ENCODE assay signal across 11 mouse cellular contexts in genomic region chr13:41847516-41848126, GRCm38 (mm10). TPM values are rescaled to one million over a fixed set of nuclear protein-coding genes. Genes with fewer than 3 reads are reported as not detected.
DNase-seq lines count a peak whose midpoint lies in the region.
"Had no signal": no experiment of that assay in that cellular context is flagged by ENCODE, and none has a peak within 500 bp of the region (broad histone marks: within the 10 kb centered on the region; RNA-seq: fewer than 3 reads in every experiment).

Gene Adtrp, minus strand, starts transcription at chr13:41847684.

- intact Hi-C loops in gastrocnemius, postnatal 36 days (cut with DNase I): no loop called here

- WGBS in large intestine, adult 2 months: 57% methylated on average over 11 of the region's 11 CpGs

- DNase-seq in gastrocnemius, postnatal 10 days: peak; percentile 11
- no peak for DNase-seq in gastrocnemius, postnatal 36 days
- peak; percentile 19 for DNase-seq in ovary, postnatal 36 days (ENCODE audit: low spot score)
- DNase-seq in ovary, postnatal 14 days (ENCODE audit: low spot score): no peak
- no peak for DNase-seq in large intestine, adult 2 months (ENCODE audit: low read depth, low spot score)
- no peak for DNase-seq in layer of hippocampus, postnatal 14 days (ENCODE audit: low spot score in 2 of 2)
- no peak for DNase-seq in Muller cell, postnatal 12 days (ENCODE audit: inconsistent ontology term)
- DNase-seq in cerebellum, adult 18-20 months: no peak

RNA-seq across cellular contexts. Expression of gene Adtrp, which starts in this region (rescaled TPM):
- total RNA-seq in gastrocnemius, postnatal 10 days (2021): not detected
- under 1 TPM in 1 of 2 experiments, not detected in 1; 0.15 TPM for total RNA-seq in gastrocnemius, postnatal 36 days (2021)
- 72.3 and 102 TPM in 2 replicates for polyA plus RNA-seq in large intestine, adult 2 months (2012; rRNA removed)
- under 1 TPM in 1 of 2 experiments, not detected in 1; 0.83 TPM for total RNA-seq in layer of hippocampus, postnatal 14 days (2021)
- total RNA-seq: midbrain, postnatal 0 days had no signal
- polyA plus RNA-seq: forebrain, embryonic 13.5 days; heart, embryonic 14.5 days; midbrain, postnatal 0 days had no signal

Comparison
In these comparisons a context has a peak if more than half of its experiments do, and no peak if none do; other contexts are left out.
1. Peak in DNase-seq in gastrocnemius, postnatal 10 days; RNA of the gene not detected or under 1 TPM.